Mouse (Mus musculus): Measurements from ENCODE around the gene Sfi1. TPM values are rescaled to one million over a fixed set of nuclear protein-coding genes. Genes with fewer than 3 reads are reported as not detected.
"Not testable (repeated sequence)": the region's sequence is repeated elsewhere in the genome, so short reads cannot be mapped to it uniquely, and the experiment has no call there.

Sfi1 gene
- total and polyA plus RNA-seq, 2 experiments from 2014 or later = 8.7 to 22.8 TPM

DNA sequence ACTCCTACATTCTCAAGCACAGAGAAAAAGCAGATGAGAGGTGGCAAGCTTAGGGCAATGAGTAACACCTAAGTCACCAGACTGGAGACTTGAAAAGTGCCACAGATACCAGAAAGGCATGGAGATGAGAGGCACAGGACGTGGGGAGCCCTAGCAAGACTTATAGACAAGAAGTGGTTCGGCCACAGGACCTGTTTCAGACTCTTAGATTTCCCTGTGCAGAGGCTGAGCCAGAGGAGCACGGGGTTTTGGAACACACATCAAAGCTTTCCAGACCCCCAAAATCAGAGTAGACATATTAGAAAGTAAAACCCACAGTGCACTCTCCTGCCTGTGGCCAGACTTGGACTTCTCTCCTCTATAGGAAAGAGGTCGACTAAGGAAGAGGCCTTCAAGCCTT is 12.0 kb downstream of the Sfi1 start:
- H3K27me3 ChIP-seq (ENCODE audit: insufficient read depth, low read length); H3K4me2 ChIP-seq (ENCODE audit: low read depth); H3K4me1 ChIP-seq (ENCODE audit: insufficient read depth); ATAC-seq; H3K9me3 ChIP-seq (ENCODE audit: low read length); H3K9ac ChIP-seq; H3K4me3 ChIP-seq (ENCODE audit: low read depth, low read length); H3K36me3 ChIP-seq (ENCODE audit: insufficient read depth); DNase-seq; H3K27ac ChIP-seq (ENCODE audit: low read depth, low read length): not testable (repeated sequence)
- WGBS = 63% methylated on average over 4 of the region's 4 CpGs

GRCm38 (mm10) chr11:3180510-3181160 is 12.6 kb downstream of the Sfi1 start:
- not testable (repeated sequence) for DNase-seq; H3K4me1 ChIP-seq (ENCODE audit: insufficient read depth); ATAC-seq; H3K27ac ChIP-seq (ENCODE audit: low read depth, low read length); H3K9me3 ChIP-seq (ENCODE audit: low read length); H3K27me3 ChIP-seq (ENCODE audit: insufficient read depth, low read length); H3K4me2 ChIP-seq (ENCODE audit: low read depth); H3K4me3 ChIP-seq (ENCODE audit: low read depth, low read length); H3K9ac ChIP-seq; H3K36me3 ChIP-seq (ENCODE audit: insufficient read depth)
- WGBS = 75% methylated on average over 6 of the region's 6 CpGs

GRCm38 (mm10) chr11:3179726-3180092 is 13.6 kb downstream of the Sfi1 start:
- H3K4me1 ChIP-seq (ENCODE audit: insufficient read depth); ATAC-seq; H3K27ac ChIP-seq (ENCODE audit: low read depth, low read length); H3K27me3 ChIP-seq (ENCODE audit: insufficient read depth, low read length); H3K36me3 ChIP-seq (ENCODE audit: insufficient read depth); H3K4me2 ChIP-seq (ENCODE audit: low read depth); H3K4me3 ChIP-seq (ENCODE audit: low read depth, low read length); H3K9me3 ChIP-seq (ENCODE audit: low read length); DNase-seq; H3K9ac ChIP-seq: not testable (repeated sequence)
- WGBS = 90% methylated on average over 7 of the region's 7 CpGs

DNA sequence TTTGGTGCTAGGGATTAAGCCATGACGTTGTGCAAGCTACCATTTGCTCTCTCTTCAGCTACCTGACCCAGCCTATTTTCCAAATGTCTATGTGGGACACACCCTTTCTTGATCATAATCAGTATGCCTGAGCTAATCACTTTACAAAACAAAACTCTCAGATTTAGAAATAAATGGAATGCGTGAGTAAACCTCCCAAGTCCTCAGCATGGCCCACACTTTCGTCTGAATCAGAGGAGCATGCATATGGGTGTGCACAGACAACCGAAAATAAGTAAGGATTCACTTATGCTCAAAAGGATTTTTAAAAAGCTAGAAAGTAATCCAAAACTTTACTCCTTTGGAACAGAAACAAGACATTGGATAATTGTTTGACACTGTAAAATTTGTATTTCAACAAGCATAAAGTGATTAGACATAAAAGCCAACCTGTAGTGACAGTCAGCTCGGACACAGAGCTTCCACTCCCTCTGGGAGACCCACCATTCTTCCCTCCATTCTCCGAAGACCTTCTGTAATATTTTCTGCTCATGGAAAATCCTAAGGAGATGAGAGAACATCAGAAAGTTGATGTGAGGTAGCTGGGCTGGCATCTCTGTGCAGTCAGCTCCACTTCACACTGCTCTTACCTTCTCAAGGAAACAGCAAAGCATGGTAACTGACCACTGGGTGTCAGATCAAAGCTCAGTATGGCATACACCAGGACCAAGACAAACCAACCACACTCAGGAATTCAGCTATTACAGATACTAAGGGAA is 14.1 kb downstream of the Sfi1 start:
- not testable (repeated sequence) for H3K9ac ChIP-seq; ATAC-seq; DNase-seq; H3K4me1 ChIP-seq (ENCODE audit: insufficient read depth); H3K9me3 ChIP-seq (ENCODE audit: low read length); H3K4me2 ChIP-seq (ENCODE audit: low read depth); H3K4me3 ChIP-seq (ENCODE audit: low read depth, low read length); H3K27ac ChIP-seq (ENCODE audit: low read depth, low read length); H3K27me3 ChIP-seq (ENCODE audit: insufficient read depth, low read length); H3K36me3 ChIP-seq (ENCODE audit: insufficient read depth)
- WGBS = 86% methylated on average over 6 of the region's 6 CpGs

- WGBS = 84% methylated on average over 11 of the region's 11 CpGs
- not testable (repeated sequence) for H3K9ac ChIP-seq; H3K36me3 ChIP-seq (ENCODE audit: insufficient read depth); H3K27ac ChIP-seq (ENCODE audit: low read depth, low read length); H3K9me3 ChIP-seq (ENCODE audit: low read length); DNase-seq; H3K4me3 ChIP-seq (ENCODE audit: low read depth, low read length); H3K27me3 ChIP-seq (ENCODE audit: insufficient read depth, low read length); H3K4me1 ChIP-seq (ENCODE audit: insufficient read depth); H3K4me2 ChIP-seq (ENCODE audit: low read depth)
- ATAC-seq = peak; percentile 25; the same call in 1 of the 2 replicates
Observed at GRCm38 (mm10) chr11:3173425-3174318, 19.6 kb downstream of the Sfi1 start.

DNA sequence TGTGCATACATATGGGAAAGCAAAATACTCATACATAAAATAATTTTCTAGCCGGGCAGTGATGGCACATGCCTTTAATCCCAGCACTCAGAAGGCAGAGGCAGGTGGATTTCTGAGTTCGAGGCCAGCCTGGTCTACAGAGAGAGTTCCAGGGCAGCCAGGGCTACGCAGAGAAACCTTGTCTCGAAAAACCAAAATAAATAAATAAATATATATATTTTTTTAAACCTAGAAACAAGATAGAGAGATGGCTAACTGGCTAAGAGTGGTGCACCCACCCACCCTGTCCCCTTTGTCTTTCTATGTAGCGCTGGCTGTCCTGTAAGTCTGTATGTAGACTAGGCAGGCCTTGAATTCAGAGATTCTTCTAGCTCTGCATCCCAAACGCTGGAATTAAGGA is 20.7 kb downstream of the Sfi1 start:
- H3K27me3 ChIP-seq (ENCODE audit: insufficient read depth, low read length); H3K36me3 ChIP-seq (ENCODE audit: insufficient read depth); H3K27ac ChIP-seq (ENCODE audit: low read depth, low read length); H3K4me2 ChIP-seq (ENCODE audit: low read depth); H3K9ac ChIP-seq; ATAC-seq; H3K9me3 ChIP-seq (ENCODE audit: low read length); H3K4me1 ChIP-seq (ENCODE audit: insufficient read depth); DNase-seq; H3K4me3 ChIP-seq (ENCODE audit: low read depth, low read length): not testable (repeated sequence)
- WGBS = 61% methylated on average over 4 of the region's 6 CpGs

DNA sequence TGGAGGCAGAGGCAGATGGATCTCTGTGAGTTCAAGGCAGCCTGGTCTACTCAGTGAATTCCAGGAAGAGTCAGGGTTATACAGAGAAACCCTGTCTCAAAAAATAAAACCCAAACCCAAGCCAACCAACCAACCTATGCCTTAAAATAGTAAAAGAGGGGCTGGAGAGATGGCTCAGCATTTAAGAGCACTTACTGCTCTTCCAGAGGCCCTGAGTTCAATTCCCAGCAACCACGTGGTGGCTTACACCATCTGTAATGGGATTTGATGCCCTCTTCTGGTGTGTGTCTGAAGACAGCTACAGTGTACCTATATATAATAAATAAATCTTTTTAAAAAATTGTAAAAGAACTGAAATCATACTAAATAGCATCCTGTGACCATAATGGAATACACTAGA is 21.3 kb downstream of the Sfi1 start:
- H3K4me2 ChIP-seq (ENCODE audit: low read depth); H3K9ac ChIP-seq; DNase-seq; ATAC-seq; H3K27ac ChIP-seq (ENCODE audit: low read depth, low read length); H3K4me1 ChIP-seq (ENCODE audit: insufficient read depth); H3K27me3 ChIP-seq (ENCODE audit: insufficient read depth, low read length); H3K9me3 ChIP-seq (ENCODE audit: low read length); H3K4me3 ChIP-seq (ENCODE audit: low read depth, low read length); H3K36me3 ChIP-seq (ENCODE audit: insufficient read depth): not testable (repeated sequence)
- WGBS = 73% methylated on average over 1 of the region's 1 CpGs

GRCm38 (mm10) chr11:3169042-3169441 is 24.2 kb downstream of the Sfi1 start:
- H3K4me3 ChIP-seq (ENCODE audit: low read depth, low read length); H3K36me3 ChIP-seq (ENCODE audit: insufficient read depth); H3K27ac ChIP-seq (ENCODE audit: low read depth, low read length); H3K27me3 ChIP-seq (ENCODE audit: insufficient read depth, low read length); DNase-seq; ATAC-seq; H3K4me2 ChIP-seq (ENCODE audit: low read depth); H3K9ac ChIP-seq; H3K4me1 ChIP-seq (ENCODE audit: insufficient read depth): not testable (repeated sequence)
- WGBS = 62% methylated on average over 2 of the region's 2 CpGs
- peaks cover 14% of the 10 kb centered on the region for H3K9me3 ChIP-seq (ENCODE audit: low read length)

DNA sequence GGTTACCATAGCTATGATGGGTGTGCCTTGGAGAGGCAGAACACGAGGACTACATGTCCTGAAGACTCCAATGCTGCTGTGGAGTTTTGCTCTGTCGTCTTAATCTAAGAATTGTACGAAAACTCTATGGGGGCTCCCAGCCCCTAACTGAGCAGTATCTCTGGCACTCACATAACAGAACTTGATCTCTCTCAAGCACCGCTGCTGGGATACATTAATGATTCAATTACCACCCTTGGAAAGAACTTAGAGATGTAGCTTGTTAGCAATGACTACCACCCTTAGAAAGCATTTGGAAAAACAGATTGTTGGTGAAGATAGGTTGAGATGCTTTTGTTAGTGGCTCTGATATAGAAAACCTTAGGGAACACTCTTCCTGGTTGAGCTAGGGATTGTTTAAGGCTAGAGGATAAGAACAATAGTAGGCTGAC is 25.7 kb downstream of the Sfi1 start:
- not testable (repeated sequence) for H3K27ac ChIP-seq (ENCODE audit: low read depth, low read length); H3K4me3 ChIP-seq (ENCODE audit: low read depth, low read length); H3K9ac ChIP-seq; H3K4me1 ChIP-seq (ENCODE audit: insufficient read depth); H3K4me2 ChIP-seq (ENCODE audit: low read depth); ATAC-seq; DNase-seq; H3K27me3 ChIP-seq (ENCODE audit: insufficient read depth, low read length); H3K36me3 ChIP-seq (ENCODE audit: insufficient read depth)
- peaks cover 15% of the 10 kb centered on the region for H3K9me3 ChIP-seq (ENCODE audit: low read length)
- WGBS = 71% methylated on average over 4 of the region's 4 CpGs

GRCm38 (mm10) chr11:3167129-3167528 is 26.1 kb downstream of the Sfi1 start:
- 89% methylated on average over 4 of the region's 4 CpGs for WGBS
- DNase-seq; H3K4me3 ChIP-seq (ENCODE audit: low read depth, low read length); H3K4me1 ChIP-seq (ENCODE audit: insufficient read depth); H3K27me3 ChIP-seq (ENCODE audit: insufficient read depth, low read length); H3K27ac ChIP-seq (ENCODE audit: low read depth, low read length); H3K36me3 ChIP-seq (ENCODE audit: insufficient read depth); H3K9ac ChIP-seq; ATAC-seq; H3K4me2 ChIP-seq (ENCODE audit: low read depth): not testable (repeated sequence)
- peaks cover 19% of the 10 kb centered on the region for H3K9me3 ChIP-seq (ENCODE audit: low read length)

Measured in forebrain, postnatal 0 days (tissue).